Mouse (Mus musculus) granulocyte monocyte progenitor cell, adult 5-6 weeks (primary cell): ENCODE results near the gene Gcgr. TPM values are rescaled to one million over a fixed set of nuclear protein-coding genes. Genes with fewer than 3 reads are reported as not detected.
"Not testable (repeated sequence)": the region's sequence is repeated elsewhere in the genome, so short reads cannot be mapped to it uniquely, and the experiment has no call there.

Experiments used
- ATAC-seq: replicated peaks from 2 replicates; pipeline ENCODE4 v1.8.0; 2016; ENCODE audit warnings: mild to moderate bottlenecking, moderate TSS enrichment, inconsistent platforms; ENCODE audit not compliant: poor library complexity, severe bottlenecking
- total RNA-seq, 2 experiments: library from RNA; stranded (forward) in 1 of 2; stranded (reverse) in 1 of 2; fragments of 200-712, 200-1000 nt in 1 of 2; fragments of >200 nt in 1 of 2; fragmentation: Nextera tagmentation in 1 of 2; gene quantifications; 2 replicates each; pipeline ENCODE4 v1.2.3; 2014 to 2017

Gcgr gene
- total RNA-seq, 2 experiments from 2014 or later: not detected

- ATAC-seq: no peak
Measured at GRCm38 (mm10) chr11:120501701-120502100, 28.8 kb upstream of the Gcgr start.

GRCm38 (mm10) chr11:120505661-120506060, 24.8 kb upstream of the Gcgr start:
- no peak for ATAC-seq

- ATAC-seq: peak; percentile 47
Measured at GRCm38 (mm10) chr11:120506899-120507298, 23.6 kb upstream of the Gcgr start.

- no peak for ATAC-seq
Measured at GRCm38 (mm10) chr11:120507611-120508289, 22.7 kb upstream of the Gcgr start.

GRCm38 (mm10) chr11:120508290-120508870, 22.1 kb upstream of the Gcgr start:
- ATAC-seq: no peak

- ATAC-seq: no peak
Measured at GRCm38 (mm10) chr11:120509940-120510339, 20.6 kb upstream of the Gcgr start.

- peak; percentile 70 for ATAC-seq
Measured at GRCm38 (mm10) chr11:120510375-120511030, 20.0 kb upstream of the Gcgr start.

- no peak for ATAC-seq
Measured at GRCm38 (mm10) chr11:120512790-120513453, 17.6 kb upstream of the Gcgr start.

GRCm38 (mm10) chr11:120514262-120514661, 16.2 kb upstream of the Gcgr start:
- not testable (repeated sequence) for ATAC-seq

GRCm38 (mm10) chr11:120515611-120516010, 14.9 kb upstream of the Gcgr start:
- ATAC-seq: peak; percentile 60

GRCm38 (mm10) chr11:120517147-120517546, 13.4 kb upstream of the Gcgr start:
- no peak for ATAC-seq

- ATAC-seq: peak; percentile 82
Measured at GRCm38 (mm10) chr11:120518027-120518426, 12.5 kb upstream of the Gcgr start.

- ATAC-seq: no peak
Measured at GRCm38 (mm10) chr11:120518558-120518957, 11.9 kb upstream of the Gcgr start.

- peak; percentile 80 for ATAC-seq
Measured at GRCm38 (mm10) chr11:120519738-120520137, 10.8 kb upstream of the Gcgr start.

- no peak for ATAC-seq
Measured at GRCm38 (mm10) chr11:120520498-120520897, 10.0 kb upstream of the Gcgr start.

GRCm38 (mm10) chr11:120520967-120521540, 9.4 kb upstream of the Gcgr start:
- ATAC-seq: no peak

- no peak for ATAC-seq
Measured at GRCm38 (mm10) chr11:120522581-120522980, 7.9 kb upstream of the Gcgr start.

- peak; percentile 91 for ATAC-seq
Measured at GRCm38 (mm10) chr11:120525959-120526358, 4.5 kb upstream of the Gcgr start.

- no peak for ATAC-seq
Measured at GRCm38 (mm10) chr11:120527690-120528354, 2.7 kb upstream of the Gcgr start.

- ATAC-seq: no peak
Measured at GRCm38 (mm10) chr11:120528903-120529302, 1.6 kb upstream of the Gcgr start.
